Mouse (Mus musculus): ENCODE results near the gene Dbndd1. TPM values are rescaled to one million over a fixed set of nuclear protein-coding genes. Genes with fewer than 3 reads are reported as not detected.
"Not testable (repeated sequence)": the region's sequence is repeated elsewhere in the genome, so short reads cannot be mapped to it uniquely, and the experiment has no call there.

Dbndd1 gene
- total RNA-seq, 2 experiments from 2014 or later: not detected

GRCm38 (mm10) chr8:123492898-123493297 lies 22.4 kb downstream of the Dbndd1 start:
- no peak for DNase-seq

- DNase-seq: no peak
Measured at GRCm38 (mm10) chr8:123491280-123492075, 23.8 kb downstream of the Dbndd1 start.

- DNase-seq: no peak
Measured at GRCm38 (mm10) chr8:123482627-123483026, 32.6 kb downstream of the Dbndd1 start.

- no peak for DNase-seq
Measured at GRCm38 (mm10) chr8:123478456-123479218, 36.6 kb downstream of the Dbndd1 start.

GRCm38 (mm10) chr8:123477737-123478258 lies 37.5 kb downstream of the Dbndd1 start, which contains the start of gene Afg3l1:
Afg3l1 (plus strand) TSS chr8:123477903.
- DNase-seq: peak; percentile 92

- no peak for DNase-seq
Measured at GRCm38 (mm10) chr8:123476911-123477736, 38.1 kb downstream of the Dbndd1 start.

- DNase-seq: not testable (repeated sequence)
Measured at GRCm38 (mm10) chr8:123474549-123474948, 40.7 kb downstream of the Dbndd1 start.

GRCm38 (mm10) chr8:123472991-123473390 lies 42.3 kb downstream of the Dbndd1 start:
- DNase-seq: not testable (repeated sequence)

GRCm38 (mm10) chr8:123467476-123467875 lies 47.8 kb downstream of the Dbndd1 start:
- no peak for DNase-seq

GRCm38 (mm10) chr8:123463651-123464050 lies 51.6 kb downstream of the Dbndd1 start:
- no peak for DNase-seq

Other genes starting within 250 kb of the Dbndd1 start
- gene Fanca, start 196.9 kb downstream of the Dbndd1 start, total RNA-seq (2021): 1 to 10 TPM in 1 of 2 experiments, under 1 TPM in 1; 0.51 to 1.3 TPM
- gene Spire2, start 182.8 kb downstream of the Dbndd1 start, total RNA-seq (2021): under 1 TPM; 0.19 to 0.49 TPM
- gene Tcf25, start 141.7 kb downstream of the Dbndd1 start, total RNA-seq (2021): 100 to 1,000 TPM; 112 to 128 TPM
- not detected for gene Mc1r, start 108.4 kb downstream of the Dbndd1 start, total RNA-seq (2021)
- gene Tubb3, start 104.0 kb downstream of the Dbndd1 start, total RNA-seq (2021): not detected
- 10 to 100 TPM; 37.8 to 38.2 TPM for gene Def8, start 91.9 kb downstream of the Dbndd1 start, total RNA-seq (2021)
- gene Afg3l1, start 37.6 kb downstream of the Dbndd1 start, total RNA-seq (2021): 10 to 100 TPM; 37.9 to 39.8 TPM
- gene Gas8, start 3.4 kb upstream of the Dbndd1 start, total RNA-seq (2021): 1 to 10 TPM; 3.5 to 4.0 TPM
- gene Rhou, start 138.5 kb upstream of the Dbndd1 start, total RNA-seq (2021): 10 to 100 TPM in 1 of 2 experiments, 1 to 10 TPM in 1; 8.5 to 14.6 TPM

Data from gastrocnemius, postnatal 25 days (tissue).